Mouse (Mus musculus) kidney, adult 2 months (tissue): Measurements from ENCODE around the gene Snx5.

Source experiments
- CTCF ChIP-seq: fragments of 200-500 bp; conservative IDR thresholded peaks from 2 replicates; pipeline ENCODE4 v1.5.1; 2011; ENCODE audit warnings: low read depth, mild to moderate bottlenecking, control low read depth, low read length, moderate library complexity, mixed read lengths; ENCODE audit not compliant: insufficient read depth, insufficient read length
- POLR2A ChIP-seq: fragments of 200-500 bp; IDR thresholded peaks from one replicate; pipeline ENCODE4 v1.6.1; 2011; ENCODE audit warnings: low read depth, low read length, control low read depth

GRCm38 (mm10) chr2:144231115-144231514 lies 39.6 kb downstream of the Snx5 start:
- TF ChIP-seq CTCF (no peak), POLR2A (no peak)
